Mouse (Mus musculus) ovary, adult 18-20 months (tissue): ENCODE results near the gene Man2b1.

Experiments used
- DNase-seq: peaks from one replicate; pipeline ENCODE4 v3.0.0; 2022; ENCODE audit warnings: low spot score, mixed read lengths

Man2b1 gene

GRCm38 (mm10) chr8:85083108-85083813 lies at the start of gene Man2b1:
TSS of gene Man2b1 (plus strand) at chr8:85083270.
- DNase-seq, result peak; percentile 88

DNA sequence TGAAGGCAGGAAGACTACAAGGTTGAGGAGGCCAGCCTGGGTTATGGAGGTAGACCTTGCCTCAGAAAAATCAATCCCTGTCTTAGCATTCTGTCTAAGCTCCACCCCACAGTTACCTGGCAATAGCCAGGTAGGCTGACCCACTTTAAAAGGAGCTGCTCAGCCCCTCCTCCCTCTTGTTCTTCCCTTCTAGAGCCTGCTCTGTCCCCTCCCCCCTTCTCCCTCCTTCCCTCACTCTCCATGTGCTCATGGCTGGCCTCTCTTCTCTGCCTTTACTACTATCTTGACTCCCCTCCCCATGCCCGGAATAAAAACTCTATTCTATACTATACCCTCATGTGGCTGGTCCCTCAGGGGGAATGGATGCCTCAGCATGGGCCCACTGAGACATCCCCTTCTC lies 49.2 kb upstream of the Man2b1 start:
- DNase-seq, result no peak

GRCm38 (mm10) chr8:85034764-85035163 lies 48.3 kb upstream of the Man2b1 start:
- peak; percentile 66 for DNase-seq

DNA sequence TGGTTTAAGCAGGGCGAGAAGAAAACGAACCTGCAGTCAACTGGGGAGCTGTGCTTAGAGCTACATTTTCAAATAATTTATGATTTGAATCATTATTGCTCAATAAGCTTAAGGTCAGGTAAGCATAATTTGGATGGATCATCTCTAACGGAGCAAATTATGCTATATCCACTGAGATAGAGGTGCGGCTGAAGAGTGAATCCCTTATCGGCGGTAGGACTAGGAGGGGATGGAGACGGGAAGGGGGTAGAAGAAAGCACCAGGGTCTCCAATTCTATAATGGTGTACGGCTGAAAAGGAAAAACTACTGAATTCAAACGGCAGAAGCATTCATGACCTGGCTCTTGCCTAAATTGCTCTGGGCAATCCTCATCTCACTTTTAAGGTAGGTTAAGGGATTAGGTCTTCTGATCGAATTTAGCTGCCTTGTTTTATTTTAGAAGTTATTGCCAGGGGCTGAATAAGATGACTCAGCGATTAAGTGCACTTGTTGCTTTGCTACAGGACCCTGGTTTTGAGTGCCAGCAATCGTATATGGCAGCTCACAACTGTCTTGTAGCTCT lies 47.8 kb upstream of the Man2b1 start:
- no peak for DNase-seq

- no peak for DNase-seq
Observed at GRCm38 (mm10) chr8:85035728-85036310, 47.3 kb upstream of the Man2b1 start.

DNA sequence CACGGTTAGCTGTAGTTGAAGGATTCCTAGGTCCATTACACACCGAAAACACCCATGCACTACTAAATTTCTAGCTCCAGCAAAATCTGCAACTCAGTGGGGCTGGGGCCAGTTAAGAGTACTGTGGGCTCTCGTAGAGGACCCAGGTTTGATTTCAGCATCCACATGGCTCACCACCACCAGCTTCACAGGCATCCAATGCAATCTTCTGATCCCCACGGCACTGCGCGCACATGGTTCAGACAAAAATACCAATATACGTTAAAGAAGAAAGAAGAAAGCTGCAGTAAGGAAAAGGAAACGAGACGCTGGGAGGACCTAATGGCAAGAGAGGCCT lies 46.7 kb upstream of the Man2b1 start:
- no peak for DNase-seq

DNA sequence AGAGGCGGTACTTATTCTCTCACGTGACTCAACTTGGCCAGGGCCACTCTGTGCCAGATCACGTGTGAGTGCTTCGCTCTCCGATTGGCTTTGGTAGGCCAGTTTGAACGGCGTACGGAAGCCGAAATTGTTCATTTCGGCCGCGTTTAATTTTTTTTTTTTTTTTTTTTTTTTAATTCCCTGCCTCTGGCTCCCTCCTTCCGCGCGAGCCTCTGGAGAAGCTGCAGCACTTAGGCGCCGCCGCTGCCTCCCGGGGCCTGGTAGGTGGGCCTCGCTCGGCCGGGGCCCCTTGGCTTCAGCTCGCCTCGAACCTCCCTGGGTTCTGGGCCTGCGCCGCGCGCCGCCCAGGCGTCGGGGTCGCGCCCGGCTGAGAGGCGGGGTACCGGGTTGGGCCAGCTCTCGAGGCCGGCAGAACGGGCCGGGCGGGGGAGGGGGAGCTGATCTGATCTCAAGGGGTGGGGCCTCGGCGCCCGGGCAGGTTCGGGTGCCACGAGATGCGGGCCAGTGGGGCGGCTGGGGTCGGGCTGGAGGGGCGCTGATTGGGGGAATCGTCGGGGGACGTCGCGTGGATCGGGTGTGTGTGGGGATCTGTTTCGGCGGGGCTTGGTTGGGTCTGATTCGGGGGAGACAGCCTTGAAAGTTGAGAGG lies 46.2 kb upstream of the Man2b1 start, which contains the start of gene Tnpo2:
Gene Tnpo2, plus strand, starts transcription at position 198 of the 648 bp plus-strand sequence.
- DNase-seq, result peak; percentile 92

DNA sequence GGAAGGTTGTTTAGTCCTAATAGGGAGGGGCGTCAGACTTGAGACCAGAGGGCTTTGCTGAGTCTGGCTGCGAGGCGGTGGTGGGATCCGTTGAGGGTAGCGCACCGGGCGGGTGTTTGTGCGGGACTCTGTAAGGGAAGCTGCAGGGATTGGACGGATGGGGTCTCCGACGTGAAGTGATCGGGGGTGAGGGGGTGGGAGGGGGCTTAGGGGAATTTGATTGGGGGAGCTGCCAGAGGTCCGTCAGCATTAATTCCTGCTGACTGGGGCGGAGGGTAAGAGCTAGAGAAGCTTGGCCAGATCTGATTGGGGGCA lies 45.7 kb upstream of the Man2b1 start:
- DNase-seq, result no peak

GRCm38 (mm10) chr8:85037681-85038531 lies 45.2 kb upstream of the Man2b1 start:
- DNase-seq, result no peak

DNA sequence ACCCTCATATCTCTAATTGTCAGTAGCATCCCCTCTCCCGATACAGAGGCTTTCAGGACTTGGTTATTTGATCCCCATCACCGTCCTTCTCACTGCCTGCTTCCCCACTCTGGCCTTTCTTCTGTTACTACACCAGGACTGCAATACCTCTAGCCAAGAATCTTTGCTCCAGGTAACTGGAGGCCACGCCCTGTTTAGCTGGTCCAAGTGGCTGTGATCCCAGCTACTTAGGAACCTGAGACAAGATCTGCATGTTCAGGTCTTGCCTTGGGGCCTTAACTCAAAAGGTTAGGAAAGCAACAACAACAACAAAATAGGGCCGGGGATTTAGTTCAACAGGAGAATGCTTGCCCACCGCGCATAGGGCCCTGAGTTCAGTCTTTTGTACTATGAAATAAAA lies 39.5 kb upstream of the Man2b1 start:
- DNase-seq, result no peak

DNA sequence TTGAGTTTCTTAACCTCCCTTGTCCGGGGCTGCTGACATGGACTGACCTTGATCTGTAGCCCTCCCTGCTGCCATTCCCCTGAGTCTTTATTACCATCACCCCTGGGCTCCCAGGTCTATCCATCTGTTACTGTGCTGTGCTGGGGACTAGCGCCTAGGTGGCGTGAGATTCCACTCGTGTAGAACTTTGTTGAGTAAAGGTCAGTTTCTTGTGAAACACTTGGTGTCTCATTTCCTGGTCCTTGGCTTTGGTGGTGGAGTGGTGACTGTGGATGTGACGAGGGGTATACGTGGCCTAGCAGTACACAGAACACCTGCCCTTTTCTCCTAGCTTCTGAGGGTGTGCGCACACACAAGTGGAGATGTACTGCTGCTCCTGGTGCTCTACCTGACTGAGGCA lies 25.7 kb upstream of the Man2b1 start:
- DNase-seq, result no peak

DNA sequence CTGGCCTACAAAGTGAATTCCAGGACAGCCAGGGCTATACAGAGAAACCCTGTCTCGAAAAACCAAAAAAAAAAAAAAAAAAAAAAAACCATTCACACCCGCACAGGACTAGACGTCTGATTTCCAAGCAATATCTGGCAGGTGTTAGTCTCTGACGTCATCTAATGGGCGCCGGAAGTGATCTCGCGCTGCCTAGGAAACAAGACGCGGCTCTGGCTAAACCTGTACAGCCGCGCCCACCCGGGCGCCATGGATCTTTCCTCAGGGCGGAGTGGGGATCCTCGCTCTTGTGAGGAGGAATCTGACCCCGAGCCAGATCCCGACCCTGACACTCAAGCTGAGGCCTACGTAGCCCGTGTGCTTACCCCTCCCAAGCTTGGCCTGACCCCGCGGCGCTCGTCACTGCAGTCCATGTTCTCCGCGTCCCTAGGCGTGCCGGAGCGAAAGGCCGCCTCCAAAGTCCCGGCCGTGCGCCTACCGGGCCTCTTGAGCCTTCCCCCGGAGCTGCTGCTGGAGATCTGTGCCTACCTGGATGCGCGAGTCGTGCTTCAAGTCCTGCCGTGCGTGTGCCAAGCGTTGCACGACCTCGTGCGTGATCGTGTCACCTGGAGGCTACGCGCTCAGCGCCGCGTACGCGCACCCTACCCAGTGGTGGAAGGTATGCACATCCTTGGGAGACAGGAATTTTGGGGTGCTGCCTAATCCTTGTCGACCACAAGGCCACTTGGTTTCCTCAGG lies 23.0 kb upstream of the Man2b1 start, which contains the start of gene Fbxw9:
Gene Fbxw9, plus strand, starts transcription at position 177 of the 738 bp plus-strand sequence.
- DNase-seq, result peak; percentile 75

- DNase-seq, result no peak
Observed at GRCm38 (mm10) chr8:85062603-85063002, 20.5 kb upstream of the Man2b1 start.

DNA sequence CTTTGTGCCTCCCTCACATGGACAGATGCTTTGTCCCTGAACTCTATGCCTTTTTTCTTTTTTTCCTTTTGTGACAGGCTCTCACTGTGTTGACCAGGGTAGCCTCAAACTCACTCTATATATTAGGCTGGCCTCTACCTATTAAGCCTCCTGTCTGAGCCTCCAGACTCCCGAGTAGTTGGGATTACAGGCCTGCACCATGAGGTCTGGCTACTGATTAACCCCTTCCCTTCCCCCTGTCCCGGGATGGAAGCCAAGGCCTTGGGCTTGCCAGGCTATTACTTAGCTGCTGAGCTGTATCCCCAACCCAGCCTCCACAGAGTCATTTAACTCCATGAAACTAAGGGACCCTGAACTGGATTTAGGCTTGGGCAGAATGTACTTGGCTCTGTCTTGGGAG lies 17.9 kb upstream of the Man2b1 start:
- no peak for DNase-seq

GRCm38 (mm10) chr8:85067155-85067554 lies 15.9 kb upstream of the Man2b1 start:
- DNase-seq, result no peak

DNA sequence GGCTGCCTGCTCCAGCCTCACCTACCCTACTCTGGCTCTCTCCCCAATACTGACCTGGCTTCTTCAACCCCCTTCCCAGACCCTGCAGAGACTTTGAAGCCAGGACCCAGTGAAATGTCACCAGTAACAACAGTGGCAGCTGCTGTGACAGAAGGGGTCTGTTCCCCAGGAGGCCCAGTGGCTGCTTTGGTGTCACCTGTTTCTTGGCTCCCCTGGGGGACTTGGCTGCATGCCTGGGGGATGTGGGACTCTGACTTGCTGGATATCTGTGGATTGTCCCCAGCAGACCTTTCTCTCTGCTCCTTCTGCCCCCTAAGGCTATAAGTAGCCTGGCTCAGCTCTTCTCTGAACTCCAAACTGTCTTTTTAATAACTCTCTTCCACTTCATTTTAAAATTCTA lies 15.1 kb upstream of the Man2b1 start, which contains the start of gene Gm5741:
Gene Gm5741, minus strand, starts transcription at position 1 of the 400 bp plus-strand sequence.
- DNase-seq, result no peak

GRCm38 (mm10) chr8:85071041-85071440 lies 12.0 kb upstream of the Man2b1 start:
- DNase-seq, result no peak

- peak; percentile 84 for DNase-seq
Observed at GRCm38 (mm10) chr8:85071514-85072281, 11.4 kb upstream of the Man2b1 start, which contains the start of gene Dhps. TSS of gene Dhps (plus strand) at chr8:85071757.

GRCm38 (mm10) chr8:85072364-85072929 lies 10.6 kb upstream of the Man2b1 start:
- no peak for DNase-seq

GRCm38 (mm10) chr8:85073041-85073612 lies 9.9 kb upstream of the Man2b1 start:
- no peak for DNase-seq
